Mouse (Mus musculus) urinary bladder, adult 18-20 months (tissue): Measurements from ENCODE around the gene Adat1.

Source experiments
- DNase-seq, 2 experiments: peaks; one replicate each; pipeline ENCODE4 v3.0.0; 2022; ENCODE audit warnings: low spot score in 2 of 2, mixed read lengths in 2 of 2

Gene Adat1

DNA sequence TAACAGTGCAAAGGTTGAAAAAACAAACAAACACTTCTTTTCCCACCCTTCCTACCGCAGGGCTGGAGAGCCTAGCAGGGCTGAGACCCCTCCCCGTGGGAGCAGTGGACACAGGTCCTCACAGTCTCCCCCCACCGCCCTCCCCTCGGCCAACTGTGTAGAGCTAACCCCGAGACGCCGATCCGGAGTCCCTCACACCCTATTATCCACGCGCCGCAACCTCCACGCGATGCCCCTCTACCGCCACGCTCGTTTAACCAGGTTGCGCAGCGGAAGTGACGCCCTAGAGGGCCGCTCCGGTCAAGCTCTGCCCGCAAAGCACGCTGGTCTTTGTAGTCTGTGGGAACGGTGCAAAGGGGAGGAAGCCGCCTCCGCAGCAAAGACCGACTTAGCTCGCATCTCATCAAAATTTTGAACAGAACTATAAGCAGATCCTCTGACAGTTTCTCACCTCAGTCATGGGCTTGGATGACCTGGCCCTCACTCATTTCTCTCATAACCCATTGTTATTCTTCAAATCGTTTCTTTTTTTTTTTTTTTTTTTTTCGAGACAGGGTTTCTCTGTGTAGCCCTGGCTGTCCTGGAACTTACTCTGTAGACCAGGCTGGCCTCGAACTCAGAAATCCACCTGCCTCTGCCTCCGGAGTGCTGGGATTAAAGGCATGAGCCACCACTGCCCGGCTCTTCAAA is at the start of gene Adat1:
TSS of gene Adat1 (minus strand) at position 290 of the 690 bp plus-strand sequence.
- peak; percentile 61 to 76 for DNase-seq

DNA sequence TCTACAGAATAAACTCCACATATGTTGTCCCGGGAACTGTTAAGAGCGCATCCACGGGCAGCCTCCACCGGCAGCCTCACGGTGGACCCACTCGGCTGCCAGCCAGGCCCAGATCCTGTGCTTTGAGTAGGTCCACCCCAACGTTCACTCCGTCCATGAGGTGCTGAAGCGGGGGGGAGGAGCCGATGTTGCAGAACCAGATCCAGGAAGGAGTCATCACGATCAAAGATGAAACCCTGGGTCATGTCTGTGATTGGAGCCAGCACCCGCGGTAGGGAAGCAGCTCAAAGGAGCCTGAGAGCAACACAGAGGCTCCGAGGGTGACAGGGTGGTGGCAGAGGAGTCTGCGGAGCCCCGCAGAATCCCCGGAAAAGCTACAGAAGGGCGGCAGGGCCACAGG is 45.4 kb upstream of the Adat1 start:
- no peak for DNase-seq

DNA sequence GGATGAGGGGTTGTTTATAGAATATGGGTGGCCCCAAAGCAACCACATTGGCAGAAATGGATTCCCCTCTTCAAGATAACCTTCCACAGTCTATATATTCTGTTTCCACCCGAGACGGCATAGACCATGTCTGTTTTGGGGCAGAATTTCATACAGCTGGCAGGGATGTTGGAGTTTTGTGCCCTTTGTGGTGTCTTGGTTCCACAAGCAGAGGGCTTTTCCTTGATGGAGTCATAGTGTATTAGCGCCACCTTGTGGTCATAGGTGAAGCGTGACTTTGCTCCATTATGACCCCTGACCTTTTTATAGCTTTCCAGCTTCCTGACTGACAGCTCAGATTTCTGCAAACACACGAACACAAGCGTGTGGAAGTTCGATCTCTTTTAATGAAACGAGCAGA is 42.5 kb upstream of the Adat1 start:
- DNase-seq: peak in 1 of 2 experiments; percentile 12

DNA sequence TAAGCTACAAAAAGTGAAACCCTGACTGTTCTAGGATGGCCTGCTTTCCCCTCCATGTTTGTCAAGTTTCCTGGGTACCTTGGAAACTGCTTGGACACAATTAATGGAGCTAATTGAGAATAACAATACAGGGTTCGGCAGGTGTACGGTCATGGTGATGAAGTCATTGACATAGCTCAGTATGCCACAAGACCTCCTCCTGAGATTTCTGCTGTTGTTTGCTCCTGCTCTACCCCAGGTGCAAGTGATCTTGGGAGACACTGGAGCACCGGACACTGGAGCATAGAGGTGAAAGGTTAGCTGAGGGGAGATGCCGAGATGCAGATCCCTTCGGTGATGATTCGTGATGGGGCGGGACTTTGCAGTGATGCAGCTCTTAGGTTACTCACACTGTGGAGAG is 41.0 kb upstream of the Adat1 start:
- no peak for DNase-seq

DNA sequence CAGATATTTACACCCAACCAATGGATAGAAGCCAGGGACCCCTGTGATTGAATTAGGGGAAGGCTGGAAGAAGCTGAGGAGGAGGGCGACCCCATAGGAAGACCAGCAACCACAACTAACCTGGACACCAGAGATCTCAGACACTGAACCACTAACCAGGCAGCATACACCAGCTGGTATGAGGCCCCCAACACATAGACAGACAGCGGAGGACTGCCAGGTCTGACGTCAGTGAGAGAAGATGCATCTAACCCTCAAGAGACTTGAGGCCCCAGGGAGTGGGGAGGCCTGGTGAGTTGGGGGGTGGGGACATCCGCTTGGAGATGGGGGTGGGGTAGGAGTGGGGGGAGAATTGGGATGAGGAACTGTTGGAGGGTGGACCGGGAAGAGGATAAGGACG is 38.6 kb upstream of the Adat1 start:
- no peak for DNase-seq

DNA sequence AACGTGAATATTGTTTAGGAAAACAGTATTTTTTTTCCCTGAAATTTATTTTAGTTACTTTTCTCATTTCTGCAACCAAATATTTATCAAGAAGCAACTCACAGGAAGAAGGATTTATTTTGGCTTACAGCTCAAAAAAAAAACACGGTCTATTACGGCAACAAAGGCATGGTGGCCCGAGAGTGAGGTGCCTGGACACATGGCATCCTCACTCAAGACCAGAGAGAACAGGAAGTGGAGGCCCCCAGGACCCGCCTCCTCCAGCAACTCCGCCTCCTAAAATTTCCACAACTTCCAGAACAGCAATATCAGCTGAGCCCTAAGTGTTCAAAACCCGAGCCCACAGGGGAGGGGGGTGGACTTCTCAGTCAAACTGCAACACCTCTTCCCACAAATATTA is 37.4 kb upstream of the Adat1 start:
- no peak for DNase-seq

DNA sequence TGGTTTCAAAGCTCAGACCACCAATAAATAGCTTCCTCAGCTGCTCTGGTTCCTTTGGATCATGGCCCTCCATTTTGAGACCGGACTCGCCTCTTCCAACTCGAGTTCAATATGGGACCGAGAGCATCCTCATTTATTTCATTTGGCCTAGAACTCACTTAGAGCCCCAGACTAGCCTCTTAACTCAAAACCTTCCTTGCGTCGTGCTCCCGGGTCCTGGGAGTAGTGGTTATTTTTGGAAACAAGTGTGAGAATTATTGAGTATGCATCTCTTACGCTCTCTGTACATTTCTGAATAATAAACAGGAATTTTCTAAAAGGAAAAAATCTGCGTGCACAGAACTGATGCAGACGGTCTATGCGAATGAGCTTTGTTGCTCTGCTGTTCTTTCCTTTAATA is 22.8 kb upstream of the Adat1 start, which contains the start of gene Gm6793:
TSS of gene Gm6793 (minus strand) at position 101 of the 400 bp plus-strand sequence.
- no peak for DNase-seq

DNA sequence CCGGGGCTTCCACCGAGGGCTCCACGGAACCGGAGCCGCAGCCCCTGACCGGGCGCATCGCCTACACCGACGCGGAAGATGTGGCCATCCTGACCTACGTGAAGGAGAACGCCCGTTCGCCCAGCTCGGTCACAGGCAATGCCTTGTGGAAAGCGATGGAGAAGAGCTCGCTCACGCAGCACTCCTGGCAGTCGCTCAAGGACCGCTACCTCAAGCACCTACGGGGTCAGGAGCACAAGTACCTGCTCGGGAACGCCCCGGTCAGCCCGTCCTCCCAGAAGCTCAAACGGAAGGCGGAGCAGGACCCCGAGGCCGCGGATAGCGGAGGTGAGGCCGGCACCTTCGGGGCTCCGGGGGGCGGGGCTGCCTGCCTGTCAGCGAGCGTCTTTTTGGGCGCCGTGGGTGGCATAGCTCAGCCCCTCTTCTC is 19.7 kb upstream of the Adat1 start:
- peak; percentile 29 to 60 for DNase-seq

DNA sequence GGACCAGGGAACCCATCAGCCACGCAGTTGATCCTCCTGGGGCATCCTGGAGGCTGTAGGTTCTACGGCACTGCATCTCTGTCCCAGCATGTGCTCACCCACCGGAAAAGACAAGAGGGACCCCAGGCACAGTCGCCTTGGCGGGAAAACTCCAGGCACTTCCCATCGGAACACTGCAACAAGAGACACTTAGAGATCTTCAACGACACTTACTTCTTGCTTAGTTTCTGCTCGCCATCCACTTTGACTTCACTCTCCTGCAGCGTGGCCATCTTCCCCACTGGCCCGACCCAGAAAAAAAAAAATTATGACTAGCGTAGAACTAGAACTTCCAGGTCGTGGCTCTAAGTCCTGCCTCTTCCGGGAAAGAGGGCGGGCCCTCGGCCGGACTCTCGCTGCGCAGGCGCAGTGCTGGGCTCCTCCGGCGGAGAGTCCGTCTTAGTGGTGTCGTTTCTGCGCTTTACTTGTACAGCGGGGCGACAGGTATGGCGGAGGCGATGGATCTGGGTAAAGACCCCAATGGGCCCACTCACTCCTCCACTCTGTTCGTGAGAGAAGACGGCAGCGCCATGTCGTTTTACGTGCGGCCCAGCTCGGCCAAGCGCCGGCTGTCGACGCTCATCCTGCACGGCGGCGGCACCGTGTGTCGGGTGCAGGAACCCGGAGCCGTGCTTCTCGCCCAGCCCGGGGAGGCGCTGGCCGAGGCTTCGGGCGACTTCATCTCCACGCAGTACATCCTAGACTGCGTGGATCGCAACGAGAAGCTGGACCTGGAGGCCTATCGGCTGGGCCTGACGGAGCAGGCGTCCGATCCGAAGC is 19.1 kb upstream of the Adat1 start, which contains the start of the genes Kars and Terf2ip:
TSS of gene Kars (minus strand) at position 327 of the 819 bp plus-strand sequence.
TSS of gene Terf2ip (plus strand) at position 402 of the 819 bp plus-strand sequence.
- DNase-seq: peak; percentile 88 to 90

DNA sequence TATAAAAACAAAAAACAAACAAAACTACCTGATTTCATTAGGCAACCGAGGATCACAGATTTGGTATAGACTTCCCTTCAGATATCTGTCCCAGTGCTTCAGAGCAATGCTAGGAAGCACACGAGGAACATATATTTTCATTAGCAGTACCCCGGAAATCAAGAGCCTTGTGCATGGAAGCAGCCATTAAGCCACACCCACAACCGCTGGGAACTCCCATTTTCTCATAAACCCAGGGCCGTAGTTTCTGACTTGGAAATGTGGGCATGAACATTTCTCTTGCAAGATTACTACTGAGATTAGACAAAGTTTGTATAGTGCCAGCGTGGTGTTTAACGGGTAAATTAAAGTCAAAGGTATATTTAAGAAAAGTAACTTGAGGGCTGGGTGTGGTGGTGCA is 17.5 kb upstream of the Adat1 start:
- DNase-seq: no peak

DNA sequence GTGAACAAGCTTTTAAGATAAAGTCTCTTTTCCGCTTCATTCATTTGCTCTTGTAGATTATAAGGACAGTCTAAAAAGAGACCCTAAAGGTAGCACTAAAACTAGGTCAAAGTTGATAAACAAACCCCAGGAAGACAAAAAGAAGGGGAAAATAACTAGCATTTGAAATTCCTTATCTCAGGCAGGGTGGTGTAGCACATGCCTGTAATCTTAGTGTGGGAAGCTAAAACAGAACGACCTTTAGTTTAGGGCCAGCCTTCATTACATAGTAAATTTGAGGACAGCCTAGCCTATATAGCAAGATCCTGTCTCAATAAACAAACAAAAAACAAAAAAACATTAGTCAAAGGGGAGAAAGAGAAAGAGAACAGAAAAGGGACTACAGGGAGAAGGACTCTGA is 15.6 kb upstream of the Adat1 start:
- DNase-seq: no peak

DNA sequence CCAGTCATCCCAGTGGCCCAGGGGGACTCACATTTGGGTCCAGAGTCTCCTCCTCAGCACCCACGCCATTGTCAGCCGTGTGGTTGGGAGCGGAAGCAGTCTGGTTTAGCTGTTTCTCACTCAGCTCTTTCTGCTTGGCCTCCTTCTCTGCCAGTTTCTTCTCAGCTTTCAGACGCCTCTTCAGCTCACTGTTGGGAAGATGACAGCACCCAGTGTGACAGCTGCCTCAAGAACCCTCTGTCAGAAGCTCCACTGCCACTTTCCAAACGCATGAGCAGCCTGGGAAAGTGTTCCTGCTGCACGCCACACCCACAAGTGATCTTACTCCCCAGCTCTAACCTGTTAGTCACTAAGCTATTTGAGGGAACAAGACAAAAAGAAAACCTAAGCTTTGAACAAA is 13.5 kb upstream of the Adat1 start:
- DNase-seq: no peak

DNA sequence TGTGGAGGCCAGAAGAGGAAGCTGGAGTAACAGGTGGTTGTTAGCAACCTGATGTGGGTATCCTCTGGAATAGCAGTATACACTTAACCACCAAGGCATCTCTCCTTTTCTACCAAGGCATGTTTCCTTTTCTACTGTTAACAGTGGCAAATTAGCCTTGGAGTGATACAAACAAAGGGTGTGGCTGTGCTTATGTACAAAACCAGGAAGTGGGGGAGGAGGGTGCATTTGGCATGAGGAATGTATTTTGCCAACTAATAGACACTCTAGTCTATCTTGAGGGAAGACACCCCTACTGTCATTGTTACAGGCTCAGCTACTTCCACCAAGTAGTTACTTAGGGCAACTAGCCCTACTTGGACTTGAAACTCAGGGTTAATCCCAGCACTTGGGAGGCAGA is 12.7 kb upstream of the Adat1 start:
- no peak for DNase-seq

DNA sequence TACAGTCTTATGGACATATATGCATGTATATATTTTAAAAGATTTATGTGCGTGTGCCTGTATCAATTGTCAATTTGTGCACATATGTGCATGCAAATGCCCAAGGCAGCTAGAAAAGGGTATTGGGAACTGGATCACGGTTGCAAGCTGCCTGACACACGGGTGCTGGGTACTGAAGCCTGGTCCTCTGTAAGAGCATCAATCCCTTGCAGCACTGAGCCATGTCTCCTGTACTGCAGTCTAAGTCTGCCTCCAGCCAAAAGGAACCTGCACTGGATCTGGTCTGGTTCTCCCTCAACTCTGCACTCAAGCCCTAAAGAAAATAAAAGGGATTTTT is 569 bp upstream of the Adat1 start:
- no peak for DNase-seq

DNA sequence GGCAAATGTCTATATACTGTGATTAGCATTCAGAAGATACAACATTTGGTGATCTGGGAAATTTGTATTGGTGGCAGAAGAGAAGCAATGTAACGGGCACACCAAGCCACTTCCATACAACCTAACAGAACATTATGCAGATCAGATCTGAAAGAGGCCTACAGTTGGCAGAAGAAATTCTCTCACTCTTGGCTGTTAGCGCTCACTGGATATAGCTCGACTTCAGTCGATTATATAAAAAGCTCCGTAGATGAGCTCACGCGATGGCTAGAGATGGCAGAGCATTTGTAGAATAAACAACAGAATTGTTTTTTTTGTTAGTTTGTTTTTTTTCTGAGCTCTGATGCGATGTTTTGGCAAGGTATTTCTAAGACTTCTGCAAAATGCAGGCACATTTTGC is 824 bp downstream of the Adat1 start:
- no peak for DNase-seq

DNA sequence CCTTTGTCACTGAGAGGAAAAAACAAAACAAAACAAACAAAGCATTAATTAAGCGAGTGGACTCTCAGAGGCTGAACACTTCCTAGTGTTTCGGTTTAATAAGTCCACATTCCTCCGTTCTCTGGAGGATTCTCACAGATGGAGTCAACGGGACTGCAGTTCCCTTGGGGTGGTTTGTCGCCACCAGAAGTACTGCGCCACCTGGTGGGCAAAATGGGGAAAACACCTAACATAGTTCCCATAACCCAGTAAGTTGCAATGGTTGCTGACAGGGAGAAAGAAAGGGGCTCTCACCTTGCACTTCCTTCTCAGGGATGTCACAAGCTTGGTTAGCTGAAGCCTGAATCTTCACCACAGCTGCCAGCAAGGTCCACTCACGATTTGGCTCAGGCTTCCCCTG is 2.2 kb downstream of the Adat1 start:
- peak; percentile 40 to 50 for DNase-seq

DNA sequence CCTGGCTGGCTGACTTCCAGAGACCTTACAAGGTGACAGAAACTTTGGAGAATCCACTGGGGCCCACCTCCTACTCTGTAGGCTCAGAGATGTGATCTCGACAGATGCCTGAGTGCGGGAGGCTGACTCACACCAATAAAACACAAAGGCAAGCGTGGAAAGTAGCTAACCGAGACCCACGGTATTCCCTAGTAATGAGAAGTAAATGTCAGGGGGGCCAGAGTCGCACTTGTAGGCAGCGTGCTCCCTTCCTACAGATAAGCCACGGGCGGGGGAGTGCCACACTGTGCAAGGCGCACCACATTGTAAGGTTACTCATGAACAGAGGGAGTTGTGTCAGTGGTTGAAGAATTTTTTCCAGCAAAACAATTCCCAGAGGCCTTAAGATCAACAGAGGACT is 7.6 kb downstream of the Adat1 start:
- DNase-seq: no peak

DNA sequence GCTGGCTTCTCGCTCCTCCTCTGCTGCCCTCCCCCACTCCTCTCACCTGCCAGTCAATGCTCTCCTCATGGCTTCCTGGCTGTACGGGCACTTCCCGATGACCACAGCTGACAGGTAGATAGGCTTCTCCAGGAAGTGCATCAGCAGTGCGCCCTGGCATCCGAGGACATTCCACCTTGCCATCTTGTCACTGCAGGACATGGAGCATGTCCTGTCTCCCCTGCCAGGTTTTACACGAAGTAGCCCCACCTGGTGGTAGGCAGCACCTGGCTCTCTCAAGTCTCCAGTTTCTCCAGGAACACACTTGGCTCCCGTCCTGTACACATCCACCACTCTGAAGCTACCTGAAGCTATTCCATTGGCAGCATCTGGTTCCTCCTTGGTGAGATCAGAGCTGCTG is 10.0 kb downstream of the Adat1 start:
- no peak for DNase-seq

DNA sequence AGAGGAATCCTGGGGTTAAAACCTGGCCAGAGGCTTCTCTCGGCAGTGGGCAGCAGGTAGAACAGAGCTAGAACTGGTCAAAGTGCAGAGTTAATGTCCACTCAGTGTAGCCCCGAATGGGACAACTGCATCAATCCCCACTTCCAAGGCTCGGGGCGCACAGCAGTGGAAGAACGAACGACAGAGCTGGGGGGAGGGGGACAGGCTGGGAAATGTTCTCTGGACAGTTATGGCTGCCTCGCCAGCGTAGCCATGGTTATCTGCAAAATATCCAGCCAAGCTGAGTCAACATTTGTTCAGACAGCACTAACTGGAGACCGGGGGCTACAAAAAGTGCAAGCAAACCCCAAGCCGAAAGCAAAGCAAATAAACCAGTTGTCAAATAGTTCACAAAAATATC is 14.0 kb downstream of the Adat1 start:
- DNase-seq: no peak

DNA sequence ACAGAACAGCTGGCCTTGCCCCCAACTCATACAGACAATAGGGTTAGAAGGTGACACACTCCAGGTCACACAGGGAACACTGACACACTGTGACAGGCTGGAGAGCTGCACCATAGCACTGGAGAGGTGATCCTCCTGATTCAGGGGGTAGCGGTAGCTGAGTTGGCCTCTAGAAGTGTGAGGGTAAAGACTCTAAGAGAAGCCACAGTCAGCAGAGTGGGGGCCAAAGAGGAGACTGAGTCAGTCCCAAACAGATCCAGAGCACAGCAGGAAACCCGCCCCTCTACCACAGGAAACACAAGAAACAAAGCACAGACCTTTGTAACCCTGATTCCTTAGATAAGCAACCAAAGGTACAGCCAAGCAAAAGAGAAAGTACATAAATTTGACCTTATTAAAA is 15.8 kb downstream of the Adat1 start:
- DNase-seq: no peak

DNA sequence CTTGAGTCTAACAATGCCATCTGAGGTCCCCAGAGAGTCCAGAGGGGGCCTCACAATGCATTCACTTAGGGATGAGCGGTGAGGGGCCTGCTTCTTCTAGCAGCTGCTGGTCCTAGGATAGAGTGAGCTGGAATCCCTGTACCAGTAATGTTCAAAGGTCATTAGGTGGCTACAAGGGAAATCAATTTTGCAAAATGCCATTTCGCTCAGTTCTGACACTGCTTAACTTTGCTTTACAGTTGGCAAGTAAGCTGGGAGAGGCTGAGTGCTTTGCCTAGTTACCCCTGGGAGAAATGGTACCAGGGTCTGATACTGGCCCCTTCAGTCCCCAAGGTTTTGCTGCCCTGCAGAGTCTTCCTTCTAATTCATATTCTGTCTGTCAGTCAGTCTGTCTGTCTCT is 16.4 kb downstream of the Adat1 start:
- no peak for DNase-seq

DNA sequence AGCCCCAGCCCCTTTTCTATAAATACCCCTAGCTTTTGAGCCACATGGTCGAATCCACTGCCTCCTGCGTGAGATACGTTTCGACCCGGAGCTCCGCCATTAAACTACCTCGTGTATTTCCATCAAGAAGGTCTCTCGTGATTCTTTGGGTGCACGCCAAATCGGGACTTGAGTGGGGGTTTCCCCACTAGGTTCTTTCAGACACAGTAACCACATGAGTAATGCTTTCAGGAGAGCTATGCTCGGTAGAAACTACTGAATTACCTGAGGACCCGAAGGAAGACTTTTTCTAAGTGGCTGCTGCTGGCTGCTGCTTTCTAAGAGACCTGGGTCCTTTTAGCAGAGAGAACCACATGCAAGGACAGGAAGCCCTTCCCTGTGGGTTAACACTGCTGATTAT is 18.0 kb downstream of the Adat1 start:
- DNase-seq: no peak

DNA sequence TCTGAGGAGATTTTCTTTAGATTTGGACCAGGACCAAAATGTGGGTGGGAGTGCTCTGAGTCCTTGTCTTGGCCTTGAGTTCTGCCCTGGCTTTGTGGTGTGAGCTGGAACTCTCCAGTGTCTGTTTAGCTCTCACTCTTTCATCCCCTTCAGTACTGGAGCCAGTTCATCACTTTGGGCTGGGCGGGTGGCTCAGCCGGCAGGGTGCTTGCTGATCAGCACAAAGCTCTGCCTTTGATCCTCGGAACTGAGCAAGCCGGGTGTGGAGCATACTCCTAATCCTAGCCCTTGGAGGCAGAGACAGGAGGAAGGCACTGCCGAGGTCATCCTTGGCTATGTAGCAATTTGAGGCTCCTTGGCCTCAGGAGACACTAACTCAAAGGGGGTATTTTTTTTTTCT is 23.1 kb downstream of the Adat1 start:
- no peak for DNase-seq
